Mouse (Mus musculus) retina, adult 2 months (tissue): ENCODE measurements around the gene Fgfr2.

ENCODE experiments used
- DNase-seq: peaks from one replicate; pipeline ENCODE4 v3.0.0-alpha.2; 2012; ENCODE audit warnings: low read depth, low spot score

Fgfr2 gene

GRCm38 (mm10) chr7:132722401-132723370 is 400.5 kb downstream of the Fgfr2 start:
- DNase-seq, result no peak

- peak; percentile 39 for DNase-seq
Measured at GRCm38 (mm10) chr7:132720562-132720961, 402.6 kb downstream of the Fgfr2 start.

GRCm38 (mm10) chr7:132719570-132719969 is 403.6 kb downstream of the Fgfr2 start:
- no peak for DNase-seq

DNA sequence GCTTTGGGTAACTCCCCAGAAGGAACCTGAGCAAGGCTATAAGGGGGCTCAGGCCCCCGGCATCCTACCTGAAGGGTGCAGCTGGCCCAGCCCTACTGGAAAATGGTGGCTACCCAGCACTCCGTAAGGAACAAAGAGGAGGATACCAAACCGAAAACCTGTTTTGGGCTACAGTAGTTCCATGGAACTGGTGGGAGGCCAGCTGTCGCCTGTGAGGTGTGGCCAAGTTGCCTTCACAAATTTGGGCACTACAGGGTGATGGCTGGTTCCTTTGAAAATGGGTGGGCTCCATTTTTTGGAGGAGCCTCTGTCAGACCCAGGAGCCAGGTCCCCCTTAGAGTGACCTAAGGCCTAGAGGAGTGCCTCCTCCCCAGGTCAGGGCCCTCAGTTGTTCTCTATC is 407.9 kb downstream of the Fgfr2 start:
- no peak for DNase-seq

DNA sequence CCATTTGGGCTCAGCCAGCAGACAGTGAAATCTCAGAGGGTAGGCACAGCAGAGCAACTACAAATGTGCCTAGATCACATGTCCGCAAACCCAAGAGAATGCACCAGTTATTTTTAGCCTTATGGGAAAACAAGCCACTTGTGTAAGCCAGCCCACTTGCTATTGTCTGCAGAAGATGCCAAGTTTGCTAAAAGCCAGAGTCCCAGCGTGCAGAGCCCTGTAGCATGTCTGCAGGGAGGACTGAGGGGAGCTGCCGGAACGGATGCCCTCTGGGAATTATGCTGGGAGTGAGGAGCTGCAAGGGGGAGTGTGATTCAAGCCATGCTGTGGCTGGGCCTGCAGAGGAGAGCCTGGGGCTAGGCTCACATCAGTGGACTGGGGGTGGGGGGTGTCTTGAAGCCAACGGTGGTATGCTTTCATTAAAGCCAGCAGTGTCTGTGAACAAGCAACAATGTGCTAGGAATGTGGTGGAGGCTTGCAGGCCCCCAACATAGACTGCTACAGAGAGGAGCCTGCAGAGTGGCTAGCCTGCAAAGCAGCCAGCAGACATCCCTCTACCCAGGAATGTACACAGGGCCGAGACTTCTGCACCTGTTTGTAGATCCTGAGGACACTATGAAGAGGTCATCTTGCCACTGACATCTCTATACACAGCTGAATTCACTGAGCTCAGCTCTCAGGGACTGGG is 408.8 kb downstream of the Fgfr2 start:
- no peak for DNase-seq

- no peak for DNase-seq
Measured at GRCm38 (mm10) chr7:132713483-132714126, 409.5 kb downstream of the Fgfr2 start.

- DNase-seq, result no peak
Measured at GRCm38 (mm10) chr7:132712956-132713355, 410.2 kb downstream of the Fgfr2 start.

DNA sequence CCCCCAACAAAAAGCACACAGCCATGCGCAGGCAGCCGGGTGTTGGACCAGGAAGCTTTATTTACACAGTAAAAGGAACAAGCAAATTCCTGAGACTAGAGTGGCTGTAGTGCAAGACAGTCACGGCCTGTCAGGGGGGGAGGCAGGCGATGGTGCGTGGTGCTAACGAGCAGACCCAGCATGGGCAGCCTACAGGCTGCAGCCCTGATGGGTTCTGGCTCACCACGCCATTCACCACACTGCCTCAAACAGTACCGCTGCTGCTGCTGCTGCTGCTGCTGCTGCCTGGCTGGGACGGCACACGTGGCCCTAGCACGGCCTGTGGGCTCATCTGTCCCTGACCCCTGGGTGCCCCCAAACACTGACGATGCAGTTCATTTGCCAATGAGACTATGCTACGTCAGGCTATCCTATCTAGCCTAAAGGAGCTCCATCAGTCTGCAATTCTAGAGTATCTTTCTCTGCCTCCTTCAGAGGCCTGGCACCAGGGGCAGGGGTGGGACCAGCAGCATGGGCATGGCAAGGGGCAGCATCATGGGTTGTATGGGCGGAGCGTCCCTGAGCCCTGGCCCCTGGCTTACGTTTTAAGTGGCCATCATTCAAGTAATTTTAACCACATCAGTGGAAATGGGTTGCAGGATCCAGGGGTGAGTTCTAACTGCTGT is 411.0 kb downstream of the Fgfr2 start:
- no peak for DNase-seq

DNA sequence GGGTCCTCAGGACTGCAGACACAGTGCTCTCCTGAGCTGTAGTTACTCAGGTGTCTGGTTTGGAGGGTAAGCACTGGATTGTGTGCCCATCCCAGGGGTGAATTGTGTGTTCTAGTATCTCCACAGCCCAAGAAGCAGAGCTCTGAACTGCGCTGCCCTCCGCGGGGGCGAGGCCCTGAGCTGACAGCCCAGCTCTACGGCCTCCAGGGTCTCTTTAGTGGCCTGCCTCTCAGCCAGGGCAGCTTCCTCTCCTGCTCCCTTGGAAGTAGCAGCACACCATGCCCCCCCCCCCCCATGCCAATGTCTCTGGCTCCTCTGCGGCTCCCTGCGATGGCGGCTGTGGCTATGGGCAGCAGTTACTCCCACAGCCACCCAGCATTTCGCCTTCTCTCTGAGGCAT is 411.6 kb downstream of the Fgfr2 start:
- no peak for DNase-seq

DNA sequence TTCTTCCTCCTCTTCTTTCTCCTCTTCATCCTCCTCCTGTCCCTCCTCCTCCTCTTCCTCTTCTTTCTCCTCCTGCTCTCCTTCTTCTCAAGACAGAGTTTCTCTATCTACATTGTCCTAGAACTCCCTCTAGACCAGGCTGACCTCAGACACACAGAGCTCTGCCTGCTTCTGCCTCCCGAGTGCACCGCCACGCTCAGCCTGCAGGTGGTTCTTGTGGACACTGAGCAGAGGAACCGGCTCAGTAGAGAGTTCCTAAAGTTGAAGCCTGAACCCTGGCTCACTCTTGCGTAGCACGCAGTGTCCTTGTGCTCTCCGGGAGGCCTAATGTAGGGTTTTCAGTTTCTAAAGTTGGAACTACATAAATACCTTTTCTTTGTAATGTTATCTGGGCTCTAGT is 418.0 kb downstream of the Fgfr2 start:
- DNase-seq, result no peak

DNA sequence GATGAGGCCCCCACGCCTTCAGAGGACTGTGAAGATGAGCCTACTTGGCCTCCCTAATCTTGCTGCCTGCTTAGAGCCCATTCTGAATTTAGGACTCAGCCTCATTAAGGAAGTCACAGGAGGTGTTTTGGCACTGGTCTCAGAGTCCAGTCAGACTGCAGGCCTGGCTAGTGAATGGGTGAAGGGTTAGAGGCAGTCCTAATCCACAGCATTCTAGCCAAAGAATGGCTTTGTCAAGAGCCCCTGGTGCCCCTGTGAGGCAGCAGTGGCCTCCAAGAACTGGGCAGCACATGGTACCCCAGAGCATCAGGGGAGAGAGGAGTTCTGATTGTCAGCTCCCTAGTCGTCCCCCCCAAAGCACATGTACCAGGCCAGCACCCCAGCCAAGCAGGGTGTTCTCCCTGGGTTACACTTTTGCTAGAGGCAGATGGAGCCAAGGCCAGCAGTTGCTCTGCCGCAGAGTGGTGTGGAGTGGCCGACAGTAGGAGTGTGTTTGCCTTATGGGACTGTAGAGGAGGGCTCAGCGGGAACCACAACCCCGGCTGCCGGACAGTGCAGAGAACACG is 418.8 kb downstream of the Fgfr2 start:
- no peak for DNase-seq

- no peak for DNase-seq
Measured at GRCm38 (mm10) chr7:132703515-132704309, 419.4 kb downstream of the Fgfr2 start.

- DNase-seq, result no peak
Measured at GRCm38 (mm10) chr7:132702492-132703070, 420.6 kb downstream of the Fgfr2 start.

DNA sequence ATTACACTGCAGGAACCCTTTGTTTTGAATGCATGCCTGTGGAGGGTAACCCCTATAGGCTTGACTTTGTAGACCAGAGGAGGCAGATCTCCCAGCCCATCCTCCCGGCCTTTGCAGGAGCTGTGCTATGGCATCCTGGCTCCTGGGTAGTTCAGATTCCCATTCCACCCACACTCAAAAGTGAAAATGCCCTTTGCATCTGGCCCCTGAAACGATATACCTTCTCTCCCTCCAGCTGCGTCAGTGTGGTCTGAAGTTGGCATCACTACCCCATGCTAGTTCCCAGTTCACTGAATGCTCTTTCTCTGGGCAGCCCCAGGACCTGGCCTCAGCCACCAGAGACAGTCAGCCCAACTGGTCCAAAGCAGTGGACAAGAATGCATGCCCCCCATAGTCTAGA is 421.1 kb downstream of the Fgfr2 start:
- DNase-seq, result no peak

GRCm38 (mm10) chr7:132701412-132701811 is 421.7 kb downstream of the Fgfr2 start:
- no peak for DNase-seq

GRCm38 (mm10) chr7:132700107-132700506 is 423.0 kb downstream of the Fgfr2 start:
- DNase-seq, result no peak

DNA sequence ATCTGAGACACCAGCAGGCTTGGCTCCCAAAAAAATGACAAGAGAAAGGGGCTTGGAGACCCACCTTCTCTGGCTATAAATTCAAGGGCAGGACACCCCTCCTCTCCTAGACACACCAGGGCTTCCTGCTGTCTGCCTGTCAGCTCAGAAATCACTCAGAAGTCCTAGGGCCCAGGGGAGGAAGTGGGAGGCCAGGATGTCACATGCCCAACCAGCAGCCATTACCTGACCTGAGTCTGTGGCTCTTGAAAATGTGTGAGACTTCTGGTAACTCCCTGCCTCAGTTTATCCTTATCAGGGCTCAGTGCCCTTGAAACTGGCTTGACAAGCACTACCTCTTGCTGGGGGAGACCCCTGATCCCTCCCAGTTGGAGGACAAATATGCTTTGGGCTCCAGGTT is 423.5 kb downstream of the Fgfr2 start:
- DNase-seq, result no peak

- no peak for DNase-seq
Measured at GRCm38 (mm10) chr7:132699165-132699564, 424.0 kb downstream of the Fgfr2 start.

DNA sequence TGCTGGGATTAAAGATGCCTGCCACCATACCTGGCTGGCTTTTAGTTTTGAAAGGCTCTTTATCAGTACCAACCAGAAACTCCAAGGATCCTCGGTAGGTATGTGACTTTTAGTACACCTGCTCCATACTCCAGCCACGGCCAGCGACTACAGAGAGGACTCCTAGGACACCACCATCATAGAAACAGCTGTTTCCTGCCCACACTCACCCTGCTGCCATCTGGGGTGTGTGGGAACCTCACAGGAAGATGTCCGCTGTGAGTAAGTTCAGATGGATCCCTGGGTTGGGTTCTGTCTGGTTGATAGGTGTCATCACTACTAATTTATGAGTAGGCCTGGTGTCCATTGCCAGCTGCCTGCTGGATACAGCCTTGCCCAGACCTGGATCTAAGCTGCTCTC is 424.4 kb downstream of the Fgfr2 start:
- no peak for DNase-seq

DNA sequence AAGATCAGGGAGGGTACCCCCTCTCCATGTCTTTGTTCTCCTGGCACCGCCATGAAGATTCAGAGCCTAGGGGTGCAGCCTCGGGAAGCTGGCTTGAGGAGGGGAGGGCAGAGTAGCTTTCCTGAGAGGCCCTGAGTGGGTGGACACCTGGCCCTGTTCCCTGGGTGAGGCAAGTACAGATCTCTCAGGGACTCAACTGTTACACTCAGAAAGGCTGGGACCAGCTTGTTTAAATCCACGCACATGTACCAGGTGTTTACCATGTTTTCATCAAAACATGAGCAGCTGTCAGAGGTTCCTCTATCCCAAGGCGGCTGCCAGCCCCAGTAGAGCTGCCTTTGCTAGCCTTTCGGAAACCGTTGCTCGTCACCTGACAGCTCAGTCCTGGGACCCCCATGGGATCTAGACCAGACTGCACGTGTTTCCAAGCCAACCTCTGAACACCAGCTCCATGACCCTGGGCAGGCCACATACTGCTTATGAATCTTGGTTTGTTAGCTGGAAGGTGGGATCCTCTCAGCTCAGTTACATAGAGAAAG is 425.8 kb downstream of the Fgfr2 start:
- DNase-seq, result no peak
